Mouse (Mus musculus): ENCODE measurements around the gene Mturn. TPM values are rescaled to one million over a fixed set of nuclear protein-coding genes. Genes with fewer than 3 reads are reported as not detected.

Gene Mturn
- total RNA-seq, 2 experiments from 2014 or later, result 8.2 to 13.5 TPM

- no peak for DNase-seq (ENCODE audit: low spot score in 2 of 2)
Observed at GRCm38 (mm10) chr6:54727416-54727815, 46.0 kb downstream of the Mturn start.

GRCm38 (mm10) chr6:54729451-54730105 lies 48.2 kb downstream of the Mturn start:
- no peak for DNase-seq (ENCODE audit: low spot score in 2 of 2)

- DNase-seq (ENCODE audit: low spot score in 2 of 2), result no peak
Observed at GRCm38 (mm10) chr6:54731726-54732125, 50.3 kb downstream of the Mturn start.

- DNase-seq (ENCODE audit: low spot score in 2 of 2), result no peak
Observed at GRCm38 (mm10) chr6:54732721-54733120, 51.3 kb downstream of the Mturn start.

DNA sequence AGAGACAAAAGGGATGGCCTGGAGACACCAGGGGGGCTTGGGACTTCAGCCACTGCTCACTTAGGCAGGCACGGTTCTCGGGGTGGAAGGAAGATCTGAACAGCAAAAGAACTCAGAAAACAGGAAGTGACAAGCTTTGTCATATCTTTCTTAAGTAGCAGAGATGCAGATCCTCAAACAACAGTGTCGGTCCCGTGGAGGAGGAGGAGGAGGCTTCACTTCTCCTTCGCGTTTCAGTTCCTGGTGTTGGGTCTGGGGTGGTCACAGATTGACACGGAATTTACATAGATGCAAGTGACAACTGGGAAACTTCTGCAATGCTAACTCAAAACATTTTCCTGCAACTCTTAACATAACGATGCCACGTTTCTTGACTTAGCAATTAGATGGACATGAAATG lies 54.7 kb downstream of the Mturn start:
- no peak for DNase-seq (ENCODE audit: low spot score in 2 of 2)

GRCm38 (mm10) chr6:54737255-54737654 lies 55.8 kb downstream of the Mturn start:
- no peak for DNase-seq (ENCODE audit: low spot score in 2 of 2)

DNA sequence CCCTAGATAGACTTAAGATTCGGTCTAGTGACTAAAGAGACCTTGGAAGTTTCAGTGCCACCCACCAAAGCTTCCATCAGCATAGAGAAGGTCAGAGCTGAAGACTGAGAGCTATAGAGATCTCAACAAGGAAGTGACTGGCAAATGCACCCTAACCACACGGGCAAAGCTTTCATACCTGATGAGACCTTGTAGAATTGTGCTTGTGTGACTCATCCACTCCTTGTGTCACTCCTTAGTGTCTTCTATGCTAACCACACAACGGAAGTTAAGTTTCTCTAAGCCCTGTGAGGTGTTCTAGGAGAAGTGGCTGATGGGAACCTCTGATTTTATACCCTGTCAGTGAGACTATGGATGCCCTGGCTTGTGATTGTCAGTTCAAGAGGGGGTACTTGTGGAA lies 56.3 kb downstream of the Mturn start:
- DNase-seq (ENCODE audit: low spot score in 2 of 2), result no peak

DNA sequence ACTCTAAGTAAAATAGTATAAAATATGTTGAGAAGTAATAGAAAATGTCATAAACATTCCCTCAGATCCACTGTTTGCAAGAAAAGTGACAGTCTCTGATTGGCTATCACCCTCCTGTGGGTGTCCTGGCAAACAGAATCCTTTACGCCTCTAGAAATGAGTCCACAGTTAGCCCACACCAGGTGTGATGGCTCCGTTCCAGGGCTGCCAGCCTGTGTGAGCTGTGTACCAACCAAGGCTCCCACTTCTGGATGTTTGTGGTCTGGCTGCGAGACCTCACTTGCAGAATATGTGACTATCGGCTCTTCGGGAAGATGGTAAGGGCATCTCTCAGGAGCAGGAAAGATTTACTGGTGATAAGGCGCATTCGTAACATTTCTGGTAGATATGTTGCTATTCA lies 67.6 kb downstream of the Mturn start:
- no peak for DNase-seq (ENCODE audit: low spot score in 2 of 2)

DNA sequence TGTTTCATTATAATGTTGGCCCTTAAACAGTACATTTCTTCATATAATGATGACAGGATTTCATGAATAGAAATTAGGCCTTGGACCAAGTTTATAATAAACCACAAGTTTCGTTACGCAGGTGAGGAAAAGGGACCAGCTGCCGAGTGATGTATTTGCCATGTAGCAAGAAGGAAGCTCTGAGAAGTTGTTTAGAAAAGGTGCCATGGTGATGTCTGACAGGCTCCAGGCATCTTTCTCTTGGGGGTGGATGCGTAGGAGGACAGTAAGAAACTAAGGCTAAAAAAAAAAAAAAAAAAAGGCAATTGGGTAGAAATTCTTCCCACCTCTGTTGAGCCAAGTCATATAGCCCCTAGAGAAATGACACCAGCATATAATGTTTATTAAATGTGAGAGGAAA lies 70.2 kb downstream of the Mturn start:
- DNase-seq (ENCODE audit: low spot score in 2 of 2), result no peak

DNA sequence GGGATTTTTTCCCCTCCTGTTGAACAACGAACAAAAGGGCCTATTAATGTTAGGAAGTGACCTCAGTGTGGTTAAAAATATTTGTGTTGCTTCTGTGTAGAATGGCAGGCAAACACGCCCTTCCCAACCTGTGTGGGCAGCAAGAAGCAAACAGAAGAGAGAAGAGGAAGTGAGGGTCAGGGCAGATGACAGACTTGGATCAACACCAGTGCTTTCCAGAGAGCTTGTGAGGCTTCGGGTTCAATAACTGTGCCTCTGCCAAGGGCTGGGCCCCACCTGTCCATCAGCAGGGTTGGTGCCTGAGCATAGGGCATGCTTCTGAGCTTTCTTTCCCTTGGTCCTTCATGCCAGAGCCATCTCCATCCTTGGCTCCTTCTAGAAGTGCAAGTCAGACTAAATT lies 70.7 kb downstream of the Mturn start:
- DNase-seq (ENCODE audit: low spot score in 2 of 2), result no peak

Other genes with a start within 250 kb of the Mturn start
- gene Scrn1, start 115.1 kb upstream of the Mturn start, total RNA-seq (2021), result 10 to 100 TPM; 29.9 to 33.5 TPM
- gene Plekha8, start 86.5 kb upstream of the Mturn start, total RNA-seq (2021), result 10 to 100 TPM; 18.3 to 18.7 TPM
- 10 to 100 TPM; 30.5 to 30.7 TPM for gene Fkbp14, start 84.3 kb upstream of the Mturn start, total RNA-seq (2021)
- gene Znrf2, start 135.3 kb downstream of the Mturn start, total RNA-seq (2021), result 10 to 100 TPM; 34.0 to 34.4 TPM

Data from adrenal gland, postnatal 4 days (tissue).